In genomic region chr2:123816627-123817026, GRCm38 (mm10) we compare ENCODE assay signal across 28 mouse cellular contexts.
DNase-seq lines count a peak whose midpoint lies in the region; ATAC-seq and TF ChIP-seq lines count a peak whose summit lies in the region.
"Had no signal": no experiment of that assay in that cellular context is flagged by ENCODE, and none has a peak within 500 bp of the region (broad histone marks: within the 10 kb centered on the region; RNA-seq: fewer than 3 reads in every experiment).

No protein-coding gene starts in this region.

- no peaks in the 10 kb centered on the region for H3K4me1 ChIP-seq in hindbrain, embryonic 11.5 days (replicated peaks; ENCODE audit: control insufficient read depth, insufficient read depth, low read length)
- peaks cover 8% of the 10 kb centered on the region for H3K4me1 ChIP-seq in hindbrain, embryonic 16.5 days (ENCODE audit: control insufficient read depth, insufficient read depth, low read depth, low read length)
- H3K4me1 ChIP-seq in midbrain, postnatal 0 days (ENCODE audit: insufficient read depth, low read length): peaks cover 4% of the 10 kb centered on the region; the same call in 1 of the 2 replicates
- H3K4me1 ChIP-seq in midbrain, embryonic 10.5 days: peaks cover 17% of the 10 kb centered on the region
- H3K4me1 ChIP-seq: embryonic facial prominence, embryonic 15.5 days; heart, embryonic 10.5 days had no signal

- no peaks in the 10 kb centered on the region for H3K36me3 ChIP-seq in hindbrain, embryonic 11.5 days (ENCODE audit: control insufficient read depth, insufficient read depth, low read length)
- H3K36me3 ChIP-seq in hindbrain, embryonic 16.5 days (ENCODE audit: control insufficient read depth, insufficient read depth, low read length): no peaks in the 10 kb centered on the region
- no peaks in the 10 kb centered on the region for H3K36me3 ChIP-seq in midbrain, postnatal 0 days (ENCODE audit: insufficient read depth, low read length)
- no peaks in the 10 kb centered on the region for H3K36me3 ChIP-seq in midbrain, embryonic 10.5 days
- H3K36me3 ChIP-seq: embryonic facial prominence, embryonic 15.5 days; forebrain, embryonic 12.5 days; heart, embryonic 10.5 days; heart, embryonic 13.5 days; hindbrain, embryonic 15.5 days had no signal

- H3K4me3 ChIP-seq in hindbrain, embryonic 11.5 days (ENCODE audit: low read depth, low read length): no peak overlapping the region
- no peak overlapping the region for H3K4me3 ChIP-seq in hindbrain, embryonic 16.5 days (ENCODE audit: low read length)
- no peak overlapping the region for H3K4me3 ChIP-seq in midbrain, postnatal 0 days (ENCODE audit: low read depth, low read length)
- no peak overlapping the region for H3K4me3 ChIP-seq in midbrain, embryonic 10.5 days
- H3K4me3 ChIP-seq: embryonic facial prominence, embryonic 15.5 days; forebrain, embryonic 12.5 days; heart, adult 2 months; heart, embryonic 10.5 days; heart, embryonic 13.5 days; hindbrain, embryonic 15.5 days had no signal

- intact Hi-C loops in left cerebral cortex, postnatal 4 days (cut with DNase I): no loop called here
- intact Hi-C loops in left cerebral cortex, postnatal 36 days (cut with DNase I): no loop called here

- no peak overlapping the region for H3K4me2 ChIP-seq in hindbrain, embryonic 11.5 days (replicated peaks; ENCODE audit: low read depth, low read length)
- H3K4me2 ChIP-seq in hindbrain, embryonic 16.5 days (ENCODE audit: low read length): no peak overlapping the region
- H3K4me2 ChIP-seq in midbrain, postnatal 0 days (ENCODE audit: low read depth, low read length, poor library complexity, severe bottlenecking): no peak overlapping the region
- H3K4me2 ChIP-seq: embryonic facial prominence, embryonic 15.5 days; forebrain, embryonic 12.5 days; heart, embryonic 13.5 days; hindbrain, embryonic 15.5 days had no signal

- ATAC-seq in hindbrain, embryonic 11.5 days (ENCODE audit: low FRiP score): peak; percentile 63
- no peak for ATAC-seq in hindbrain, embryonic 16.5 days
- ATAC-seq in midbrain, postnatal 0 days (ENCODE audit: low FRiP score): no peak
- ATAC-seq: activated CD4-positive, CD25-positive, alpha-beta regulatory T cell, adult 4 months; forebrain, embryonic 16.5 days; inflammation-experienced regulatory T-cells, adult 6 months; intestine, embryonic 16.5 days had no signal

- H3K27ac ChIP-seq in hindbrain, embryonic 11.5 days (ENCODE audit: low read depth, low read length): no peak overlapping the region
- no peak overlapping the region for H3K27ac ChIP-seq in hindbrain, embryonic 16.5 days (ENCODE audit: low read depth, low read length)
- no peak overlapping the region for H3K27ac ChIP-seq in midbrain, postnatal 0 days (ENCODE audit: low read depth, low read length)
- H3K27ac ChIP-seq in midbrain, embryonic 10.5 days (replicated peaks): no peak overlapping the region
- H3K27ac ChIP-seq: embryonic facial prominence, embryonic 15.5 days; forebrain, embryonic 12.5 days; heart, adult 2 months; heart, embryonic 10.5 days; heart, embryonic 13.5 days; hindbrain, embryonic 15.5 days had no signal

- 58% methylated on average over 2 of the region's 2 CpGs for WGBS in hindbrain, embryonic 11.5 days
- 43% methylated on average over 2 of the region's 2 CpGs for WGBS in hindbrain, embryonic 16.5 days
- WGBS in midbrain, postnatal 0 days: 60% methylated on average over 2 of the region's 2 CpGs
- WGBS in midbrain, embryonic 10.5 days: 89% methylated on average over 2 of the region's 2 CpGs

- no peaks in the 10 kb centered on the region for H3K9me3 ChIP-seq in hindbrain, embryonic 11.5 days (ENCODE audit: control insufficient read depth, low read length)
- no peaks in the 10 kb centered on the region for H3K9me3 ChIP-seq in hindbrain, embryonic 16.5 days (ENCODE audit: control insufficient read depth, low read length)
- no peaks in the 10 kb centered on the region for H3K9me3 ChIP-seq in midbrain, postnatal 0 days (ENCODE audit: low read length)
- no peaks in the 10 kb centered on the region for H3K9me3 ChIP-seq in midbrain, embryonic 10.5 days (replicated peaks)
- H3K9me3 ChIP-seq: embryonic facial prominence, embryonic 15.5 days; forebrain, embryonic 12.5 days; heart, embryonic 10.5 days; heart, embryonic 13.5 days; hindbrain, embryonic 15.5 days had no signal

- TF ChIP-seq CTCF in midbrain, postnatal 0 days (IDR thresholded peaks at IDR 0.05): no peak

- H3K27me3 ChIP-seq in hindbrain, embryonic 11.5 days (ENCODE audit: control insufficient read depth, insufficient read depth, low read length): no peaks in the 10 kb centered on the region
- no peaks in the 10 kb centered on the region for H3K27me3 ChIP-seq in hindbrain, embryonic 16.5 days (replicated peaks; ENCODE audit: control insufficient read depth, insufficient read depth, low read length)
- no peaks in the 10 kb centered on the region for H3K27me3 ChIP-seq in midbrain, postnatal 0 days (ENCODE audit: insufficient read depth, low read length)
- no peaks in the 10 kb centered on the region for H3K27me3 ChIP-seq in midbrain, embryonic 10.5 days (ENCODE audit: low read depth, poor library complexity, severe bottlenecking)
- H3K27me3 ChIP-seq: embryonic facial prominence, embryonic 15.5 days; forebrain, embryonic 12.5 days; heart, embryonic 13.5 days; hindbrain, embryonic 15.5 days had no signal

- no peak overlapping the region for H3K9ac ChIP-seq in hindbrain, embryonic 11.5 days (ENCODE audit: low read depth, low read length)
- H3K9ac ChIP-seq in hindbrain, embryonic 16.5 days (ENCODE audit: low read depth, low read length): no peak overlapping the region
- no peak overlapping the region for H3K9ac ChIP-seq in midbrain, postnatal 0 days (replicated peaks; ENCODE audit: low read length, poor library complexity, severe bottlenecking)
- H3K9ac ChIP-seq: embryonic facial prominence, embryonic 15.5 days; forebrain, embryonic 12.5 days; heart, embryonic 13.5 days; hindbrain, embryonic 15.5 days had no signal

- peak; percentile 25 to 37 for DNase-seq in cerebellum, postnatal 10 days
- no peak for DNase-seq in cerebellum, adult 9-11 months
- peak; percentile 13 for DNase-seq in hindbrain, embryonic 11.5 days (ENCODE audit: low spot score)
- DNase-seq in left cerebral cortex, postnatal 4 days: peak; percentile 11
- DNase-seq in left cerebral cortex, postnatal 36 days (ENCODE audit: low spot score in 2 of 2): no peak
- DNase-seq in midbrain, postnatal 0 days (ENCODE audit: low spot score): peak; percentile 53
- no peak for DNase-seq in midbrain, embryonic 10.5 days (ENCODE audit: low spot score)
- DNase-seq: adrenal gland, adult 8-10 months; adrenal gland, postnatal 25 days; cerebellum, adult 18-20 months; cerebellum, adult 9-10 months; cerebellum, postnatal 36 days; embryo, embryonic 11 days; gastrocnemius, postnatal 10 days; gastrocnemius, postnatal 36 days; heart, adult 2 months; heart, postnatal 14 days; heart, postnatal 4 days had no signal

Comparison
In these comparisons a context has a peak if more than half of its experiments do, and no peak if none do; other contexts are left out.
1. DNase-seq: peak in cerebellum, postnatal 10 days (2 of 2), hindbrain, embryonic 11.5 days (single experiment), left cerebral cortex, postnatal 4 days (single experiment) and midbrain, postnatal 0 days (single experiment); none in cerebellum, adult 9-11 months (single experiment), left cerebral cortex, postnatal 36 days (0 of 2) and midbrain, embryonic 10.5 days (single experiment).